Mouse (Mus musculus) megakaryocyte, adult 5-6 weeks (primary cell): ENCODE measurements around the gene Coa5. TPM values are rescaled to one million over a fixed set of nuclear protein-coding genes. Genes with fewer than 3 reads are reported as not detected.
A peak's percentile ranks its signal among the peaks of the same experiment; 100 is the strongest.

Experiments used
- ATAC-seq: 2 replicates; pipeline ENCODE4 v1.8.0; 2016; ENCODE audit warnings: mild to moderate bottlenecking, inconsistent platforms; ENCODE audit not compliant: poor library complexity, severe bottlenecking
- total RNA-seq, 2 experiments: library from RNA; stranded (forward) in 1 of 2; stranded (reverse) in 1 of 2; fragments of 153-499, 151-499 nt in 1 of 2; fragments of 221-1000, 200-1000 nt in 1 of 2; gene quantifications; 2 replicates each; pipeline versions ENCODE4 v1.2.3 to v1.2.4; 2015 to 2017

Gene Coa5
- 56.4 and 65.4 TPM in 2 replicates for total RNA-seq (2015)
- 50.8 and 54.5 TPM in 2 replicates for total RNA-seq (2017)

DNA sequence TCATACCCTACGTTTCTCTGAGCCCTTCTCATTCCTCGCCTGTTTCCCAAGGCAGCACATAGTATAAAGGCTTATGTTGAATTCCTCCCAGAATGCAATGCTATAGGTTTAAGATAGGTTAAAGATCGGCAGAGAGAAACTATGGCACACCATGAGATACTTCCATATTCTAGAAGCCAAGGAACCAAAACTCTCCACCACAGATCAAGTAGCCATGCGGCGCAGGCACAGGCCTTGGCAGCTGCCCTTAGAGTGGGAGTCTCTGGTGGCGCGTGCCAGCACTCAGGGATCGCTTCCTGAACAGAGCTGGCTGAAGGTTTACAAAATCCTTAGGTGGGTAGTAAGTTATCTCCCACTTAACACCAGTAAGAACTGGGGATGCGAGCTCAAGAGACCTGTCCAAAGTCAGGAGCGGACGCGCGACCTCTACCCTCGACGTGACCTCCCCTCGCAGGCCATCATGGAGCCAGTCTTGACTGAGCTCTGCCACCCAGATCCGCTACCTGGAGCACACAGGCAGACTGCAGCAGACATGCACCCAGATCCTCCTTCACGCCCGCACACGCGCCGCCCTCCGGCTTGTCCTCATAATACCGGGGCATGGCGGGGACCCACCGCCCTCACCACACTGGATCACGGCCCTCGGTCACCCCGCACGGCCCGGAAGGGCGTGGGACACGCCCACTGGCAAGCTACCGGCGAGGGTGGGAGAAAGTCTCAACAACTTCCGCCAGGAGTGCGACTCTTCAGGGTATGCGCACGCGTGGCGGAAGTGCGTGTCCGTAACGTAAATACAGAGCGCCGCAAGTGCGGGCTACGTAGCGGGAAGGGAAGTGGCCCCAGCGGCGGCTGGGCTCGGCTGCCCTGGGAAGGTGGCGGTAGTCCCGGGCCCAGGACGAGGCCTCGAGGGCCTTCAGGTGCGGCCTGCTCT, at the start of gene Coa5, which contains the start of gene Unc50:
TSS of gene Coa5 (minus strand) at position 738 of the 931 bp plus-strand sequence.
TSS of gene Unc50 (plus strand) at position 774 of the 931 bp plus-strand sequence.
- ATAC-seq = peak; percentile 96

DNA sequence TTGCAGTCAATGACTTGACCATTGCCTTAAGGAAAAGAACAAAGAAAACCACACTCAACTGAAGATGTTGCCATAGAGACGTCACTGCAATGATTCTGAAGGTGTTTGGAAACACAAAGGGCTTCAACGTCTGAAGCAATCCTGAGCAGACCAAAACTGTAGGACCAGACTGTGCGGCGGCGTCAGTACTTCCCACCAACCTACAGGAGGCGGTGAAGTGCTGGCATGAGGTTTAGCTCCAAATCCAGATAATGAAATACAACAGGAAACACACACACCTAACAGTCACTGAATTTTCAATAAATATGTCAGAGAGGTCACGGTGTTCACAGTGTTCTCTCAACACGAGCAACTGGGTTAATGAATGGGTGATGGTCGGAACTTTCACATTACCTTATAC, 49.2 kb upstream of the Coa5 start:
- ATAC-seq = peak; percentile 84

DNA sequence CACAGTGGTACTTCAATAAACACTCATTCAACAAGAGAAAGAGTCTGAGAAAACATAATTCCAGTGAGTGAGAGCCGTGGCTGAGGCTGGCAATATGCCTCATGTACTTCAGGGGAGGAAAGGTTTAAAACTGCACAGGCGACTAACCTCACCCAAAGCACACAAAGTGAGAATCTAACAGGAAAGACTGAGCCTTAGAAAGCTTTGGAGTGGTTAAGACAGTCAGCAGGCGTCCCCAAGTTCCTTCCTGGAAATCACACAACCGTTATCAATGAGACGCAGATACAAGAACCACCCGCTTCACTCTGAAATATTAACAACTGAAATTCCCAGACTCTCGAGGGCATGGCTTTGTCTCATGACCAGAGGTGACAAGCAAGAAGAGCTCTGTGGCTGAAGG, 48.5 kb upstream of the Coa5 start:
- ATAC-seq = no peak

DNA sequence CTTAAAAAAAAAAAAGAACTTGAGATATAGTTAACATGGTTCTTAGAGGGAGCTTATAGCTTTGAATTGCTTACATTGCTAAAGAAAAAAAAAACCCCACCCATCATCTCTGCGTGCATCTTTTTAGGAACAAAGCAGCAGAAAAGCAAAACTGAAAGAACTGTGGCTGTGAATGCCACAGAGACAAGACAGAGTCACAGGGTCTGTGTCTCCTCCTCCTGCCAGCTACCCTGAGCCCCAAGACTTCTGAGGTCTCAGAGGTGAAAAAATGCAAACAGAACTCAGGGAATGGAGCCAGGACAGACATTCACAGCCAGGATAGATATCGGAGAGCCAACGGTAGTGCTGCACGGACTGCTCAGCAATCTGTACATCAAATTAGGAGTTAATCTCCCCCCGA, 48.0 kb upstream of the Coa5 start:
- ATAC-seq = peak; percentile 44

DNA sequence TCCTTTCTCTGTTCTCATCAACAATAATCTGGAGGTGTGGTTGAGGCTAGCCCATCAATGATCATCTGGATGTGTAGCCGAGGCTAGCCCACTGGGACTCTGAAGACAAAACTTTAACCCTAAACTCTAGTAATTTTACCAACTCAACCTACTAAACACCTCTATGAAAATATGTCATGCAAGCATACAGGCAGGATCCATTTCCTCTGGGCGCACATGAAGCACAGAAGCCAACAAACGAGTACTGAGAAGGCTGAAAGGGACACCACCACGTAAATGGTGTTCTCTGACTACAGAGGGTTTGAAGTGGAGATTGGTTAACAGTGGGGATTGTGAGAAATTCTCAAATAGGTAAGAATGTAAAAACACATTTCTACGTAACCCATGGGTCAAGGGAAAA, 47.3 kb upstream of the Coa5 start:
- no peak for ATAC-seq

DNA sequence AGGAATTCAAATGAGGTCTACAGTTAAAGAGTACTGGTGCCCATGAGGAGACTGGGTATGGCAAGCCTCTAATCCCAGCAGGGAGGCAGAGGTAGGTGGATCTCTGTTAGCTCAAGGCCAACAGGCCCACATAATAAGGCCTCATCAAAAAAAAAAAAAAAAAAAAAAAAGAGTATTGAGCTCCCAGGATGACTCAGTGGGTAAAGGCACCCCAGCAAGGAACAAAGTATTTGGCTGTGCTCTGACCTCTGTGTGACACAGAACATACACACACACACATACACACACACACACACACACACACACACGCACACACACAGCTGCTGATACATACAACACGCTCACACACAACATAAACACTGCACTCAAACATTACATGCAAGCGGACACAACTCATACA, 45.4 kb upstream of the Coa5 start:
- no peak for ATAC-seq

DNA sequence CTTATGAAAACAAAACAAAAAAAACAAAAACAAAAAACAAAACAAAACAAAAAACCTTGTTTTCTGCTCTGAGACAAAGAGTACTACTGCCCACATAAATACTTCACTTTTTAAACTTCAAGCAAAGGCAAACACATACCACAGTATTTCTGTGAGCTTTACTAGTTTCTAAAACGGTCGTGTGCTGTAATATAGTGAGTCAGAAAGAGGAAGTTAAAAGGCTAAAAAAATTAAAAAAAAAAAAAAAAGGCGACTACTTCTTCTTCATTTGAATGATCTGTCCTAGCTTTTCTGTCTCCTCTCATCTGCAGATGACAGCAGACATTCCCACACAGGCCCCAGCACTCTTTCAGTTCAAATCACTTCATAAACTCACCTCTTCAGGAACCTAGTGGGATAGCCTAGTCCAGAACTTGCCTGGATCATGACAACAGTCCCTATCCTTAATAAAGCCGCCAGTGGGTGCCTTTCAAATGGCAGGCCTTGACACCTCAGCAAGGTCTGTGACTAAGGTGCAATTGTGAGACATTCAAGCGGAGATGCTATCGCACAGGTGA, 44.8 kb upstream of the Coa5 start:
- peak; percentile 20 for ATAC-seq

DNA sequence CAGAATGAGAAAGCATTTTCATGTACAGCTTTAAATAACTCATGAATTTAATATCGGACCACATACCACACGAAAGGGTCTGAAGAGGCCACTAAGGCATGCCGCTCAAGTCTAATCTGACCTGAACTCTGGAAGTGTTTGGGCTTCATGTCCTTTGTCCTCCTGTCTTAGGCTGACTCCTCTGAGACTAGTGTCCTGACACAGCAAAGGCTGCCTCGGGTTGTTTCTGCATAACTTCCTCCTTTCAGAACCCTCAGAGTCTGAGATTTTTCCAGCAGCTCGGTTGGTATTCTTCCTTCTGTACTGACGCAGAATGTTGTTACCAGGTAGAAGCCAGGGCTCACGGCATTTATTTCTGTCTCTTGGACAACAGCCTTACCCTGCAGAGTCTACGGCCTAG, 44.1 kb upstream of the Coa5 start:
- peak; percentile 58 for ATAC-seq

DNA sequence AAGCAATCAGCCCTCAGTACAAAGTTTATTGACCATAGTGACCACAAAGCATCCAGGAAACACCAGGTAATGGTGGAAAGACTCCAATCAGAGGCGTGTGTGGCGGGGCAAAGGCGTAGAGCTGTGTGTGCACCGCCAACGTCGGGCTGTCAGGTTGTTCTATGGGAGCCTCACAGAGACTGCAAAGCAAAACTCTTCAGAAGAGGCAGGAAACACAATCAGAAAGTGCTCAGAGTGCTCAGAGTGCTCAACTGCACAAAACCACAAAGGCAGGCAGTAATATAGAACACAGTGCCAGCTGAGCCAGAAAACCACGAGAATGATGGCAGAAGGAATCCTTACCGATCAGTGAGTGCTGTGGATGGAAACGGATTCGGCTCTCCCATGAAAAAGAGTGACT, 43.3 kb upstream of the Coa5 start:
- no peak for ATAC-seq

DNA sequence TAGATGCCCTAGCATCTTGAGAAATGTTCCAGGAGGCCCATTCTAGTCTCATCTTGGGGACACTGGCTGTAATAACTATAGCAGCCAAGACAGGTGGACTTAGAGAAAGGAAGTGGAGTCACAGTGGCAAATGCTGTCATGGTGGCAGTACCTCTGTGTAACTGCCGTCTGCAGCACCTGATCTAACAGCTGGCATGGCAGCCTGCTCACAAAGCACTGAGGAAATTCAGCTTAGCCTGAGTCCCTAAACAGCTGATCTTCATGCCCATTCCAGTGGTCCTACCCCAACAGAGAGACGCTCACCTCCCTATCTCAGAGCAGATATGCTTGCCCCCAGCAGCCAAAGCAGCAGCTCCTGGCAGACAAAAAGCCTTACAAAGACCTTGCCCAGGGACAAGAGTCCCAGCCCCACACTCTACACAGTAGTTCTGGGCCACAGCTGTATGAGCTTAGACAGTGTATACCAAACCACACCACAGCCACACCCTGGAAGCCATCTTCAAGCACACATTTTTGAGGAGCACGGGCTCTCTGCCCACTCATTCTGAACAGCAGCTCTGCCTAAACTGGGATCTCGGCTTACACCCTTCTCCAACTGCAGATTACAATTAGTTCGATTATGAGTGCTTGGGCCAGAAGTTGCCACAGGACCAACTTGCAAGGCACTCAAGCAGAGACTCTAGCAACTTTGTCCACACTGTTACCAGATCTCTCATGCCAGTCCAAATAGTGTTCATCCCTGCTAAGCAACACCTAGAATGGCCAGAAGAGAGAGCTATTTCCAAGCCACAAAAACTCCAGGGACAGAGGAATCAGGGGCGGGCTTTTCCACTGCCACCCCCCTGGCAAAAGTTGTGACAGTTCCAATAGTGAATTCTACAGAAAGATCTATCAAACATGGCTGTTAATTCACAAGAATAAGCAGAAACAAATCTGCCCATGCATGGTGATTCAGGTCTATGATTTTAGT, 41.6 kb upstream of the Coa5 start:
- no peak for ATAC-seq

DNA sequence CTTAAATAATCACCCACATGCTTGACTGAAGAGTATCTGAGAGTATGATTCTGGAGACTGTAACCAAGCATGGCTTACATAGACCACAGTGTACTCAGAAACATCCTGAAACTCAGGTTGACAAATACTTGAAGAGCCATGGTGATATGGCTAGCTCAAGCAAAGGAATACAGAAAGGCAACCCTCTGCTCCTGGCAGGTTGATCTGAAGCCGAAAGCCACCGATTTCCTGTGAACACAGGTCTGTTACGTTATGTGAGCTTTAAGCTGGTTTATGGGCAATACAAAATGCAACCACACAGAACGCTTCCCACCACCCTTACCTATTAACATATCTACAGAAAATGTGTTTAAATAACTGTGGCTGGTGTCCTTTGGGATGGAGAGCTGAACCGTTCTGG, 39.1 kb upstream of the Coa5 start:
- ATAC-seq = no peak

DNA sequence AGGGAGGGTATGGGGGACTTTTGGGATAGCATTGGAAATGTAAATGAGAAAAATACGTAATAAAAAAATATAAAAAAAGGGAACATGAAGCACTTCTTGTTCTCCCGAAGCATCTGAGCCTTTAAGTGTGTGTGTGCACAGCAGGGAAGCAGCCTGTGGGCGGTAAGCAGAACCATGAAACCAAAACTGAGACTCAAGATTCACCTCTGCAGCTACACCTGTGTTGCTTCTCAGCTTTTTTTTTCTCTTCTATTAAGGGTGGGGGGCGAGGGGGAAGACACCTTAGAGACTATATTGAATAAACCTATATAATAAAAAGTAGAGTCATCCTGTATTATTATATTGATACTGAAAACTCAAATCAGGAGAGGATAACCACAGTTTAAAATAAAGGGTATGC, 37.9 kb upstream of the Coa5 start:
- ATAC-seq = no peak

DNA sequence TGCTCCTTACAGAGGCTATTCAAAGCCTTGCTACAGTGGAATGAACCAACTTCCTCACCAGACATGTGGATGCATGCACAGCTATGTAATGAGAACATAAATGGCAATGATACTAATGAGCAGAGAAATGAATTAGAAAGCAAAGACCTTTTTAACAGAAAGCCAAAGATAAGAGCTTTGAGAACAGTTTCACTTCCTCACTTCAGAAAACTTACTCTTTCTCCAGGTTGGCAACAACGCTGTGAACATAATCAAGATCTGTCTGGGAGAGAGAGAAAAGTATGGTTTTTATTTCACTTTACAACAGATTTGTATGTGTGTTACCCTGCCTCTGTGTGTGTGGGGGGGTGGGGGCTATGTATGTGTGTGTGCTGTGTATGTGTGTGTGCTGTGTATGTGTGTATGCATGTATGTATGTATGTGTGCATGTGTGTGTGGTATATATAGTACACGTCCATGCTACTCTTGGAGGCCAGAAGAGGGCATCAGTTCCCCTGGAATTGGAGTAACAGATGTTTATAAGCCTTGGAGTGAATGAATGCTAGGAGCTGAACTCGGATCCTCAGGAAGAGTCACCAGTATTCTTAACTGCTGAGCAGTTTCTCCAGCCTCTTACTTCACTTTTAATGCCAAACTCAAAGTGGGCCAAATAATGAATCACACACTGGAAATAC, 36.6 kb upstream of the Coa5 start:
- ATAC-seq = no peak

DNA sequence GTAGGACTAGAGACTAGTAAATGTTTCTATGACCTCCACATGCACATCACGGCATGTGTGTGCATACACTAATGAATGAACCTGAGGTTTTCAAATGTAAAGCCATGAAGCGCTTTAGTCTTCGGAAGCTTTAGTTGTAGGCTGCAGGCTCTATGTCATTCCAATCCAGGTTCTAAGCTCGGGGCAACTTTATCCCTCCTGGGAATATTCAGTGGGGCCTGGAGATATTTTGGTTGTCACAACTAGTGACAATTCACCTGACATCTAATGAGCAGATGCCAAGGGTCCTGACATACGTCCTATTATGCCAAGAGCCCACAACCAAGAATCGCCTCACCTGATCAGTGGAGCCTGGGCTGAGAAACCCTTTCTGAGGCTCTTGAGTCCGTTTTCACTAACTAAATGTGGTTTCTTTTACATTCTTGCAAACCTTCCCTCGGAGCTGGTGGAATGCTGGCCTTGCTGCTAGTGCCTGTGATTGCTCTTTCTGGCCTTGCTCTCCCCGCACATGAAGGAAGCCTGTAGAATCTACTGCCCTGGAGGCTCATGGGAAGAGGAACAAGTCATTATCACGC, 35.1 kb upstream of the Coa5 start:
- no peak for ATAC-seq

DNA sequence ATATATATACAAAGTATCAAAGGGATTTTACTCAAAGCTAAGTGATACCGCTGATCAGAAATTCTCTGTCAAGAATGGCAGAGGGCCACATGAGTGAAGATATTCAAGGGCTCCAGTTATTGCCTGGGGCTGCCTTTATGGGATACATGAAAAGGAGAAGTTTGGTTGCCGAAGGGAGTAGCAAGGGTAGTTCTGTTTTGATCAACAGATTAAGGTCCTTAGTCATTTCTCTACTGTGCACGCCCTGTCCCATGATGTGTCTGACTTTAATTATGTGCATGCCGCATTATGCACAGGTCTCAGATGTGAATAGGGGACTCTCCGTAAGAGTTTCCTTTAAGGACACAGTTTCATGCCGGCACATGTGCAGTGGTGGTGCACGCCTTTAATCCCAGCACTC, 27.6 kb upstream of the Coa5 start:
- no peak for ATAC-seq

DNA sequence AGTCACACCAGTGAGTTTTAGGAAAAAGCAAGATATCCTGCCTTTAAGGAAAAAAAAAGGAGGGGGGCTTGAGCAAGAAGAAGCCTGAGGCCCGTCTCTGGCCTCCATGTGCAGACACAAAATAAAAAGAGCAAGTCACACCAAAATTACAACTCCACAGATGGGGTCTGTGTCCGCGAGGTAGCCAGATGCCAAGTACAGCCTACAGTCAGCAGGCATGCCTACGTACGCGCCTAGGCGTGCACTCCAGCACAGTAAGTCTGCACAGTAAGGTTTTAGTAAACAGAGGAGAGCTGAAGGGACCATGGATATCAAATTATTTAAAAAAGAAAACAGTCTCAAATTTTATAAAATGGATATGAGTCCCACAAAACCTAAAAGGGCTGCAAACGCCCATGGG, 21.4 kb upstream of the Coa5 start:
- no peak for ATAC-seq

DNA sequence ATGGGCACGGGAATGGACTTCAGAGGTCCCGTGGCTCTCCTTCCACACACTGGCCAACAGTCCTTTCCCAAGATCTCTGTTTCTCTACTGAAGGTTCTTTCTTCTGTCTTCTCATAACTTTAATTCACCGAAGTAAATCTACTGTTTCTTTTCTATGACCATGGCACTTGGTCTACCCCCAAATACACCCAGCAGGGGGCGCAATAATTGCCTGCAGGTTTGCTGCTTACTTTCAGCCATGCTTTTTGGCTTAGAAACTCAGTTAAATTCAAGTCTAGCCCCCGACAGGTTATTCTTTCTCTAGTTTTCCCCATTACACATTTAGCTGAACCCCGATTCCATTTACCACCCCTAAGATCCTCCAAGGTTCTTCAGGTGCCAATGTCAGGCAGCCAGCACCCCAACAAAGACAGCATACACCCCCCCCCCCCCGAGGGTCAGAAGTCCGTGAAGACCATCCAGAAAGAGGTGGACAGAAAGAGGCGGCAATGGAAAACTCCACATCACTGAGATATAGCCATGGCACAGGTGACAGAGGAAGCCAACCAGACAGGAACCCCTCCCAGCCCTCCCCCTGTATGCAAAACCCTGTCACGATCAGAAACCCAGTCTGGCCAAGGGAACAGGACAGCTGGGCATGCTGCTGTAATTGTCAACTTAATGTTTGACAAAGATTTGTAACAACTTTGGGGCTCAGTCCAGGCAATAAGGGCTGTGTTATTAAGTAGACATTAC, 18.6 kb upstream of the Coa5 start:
- ATAC-seq = no peak

DNA sequence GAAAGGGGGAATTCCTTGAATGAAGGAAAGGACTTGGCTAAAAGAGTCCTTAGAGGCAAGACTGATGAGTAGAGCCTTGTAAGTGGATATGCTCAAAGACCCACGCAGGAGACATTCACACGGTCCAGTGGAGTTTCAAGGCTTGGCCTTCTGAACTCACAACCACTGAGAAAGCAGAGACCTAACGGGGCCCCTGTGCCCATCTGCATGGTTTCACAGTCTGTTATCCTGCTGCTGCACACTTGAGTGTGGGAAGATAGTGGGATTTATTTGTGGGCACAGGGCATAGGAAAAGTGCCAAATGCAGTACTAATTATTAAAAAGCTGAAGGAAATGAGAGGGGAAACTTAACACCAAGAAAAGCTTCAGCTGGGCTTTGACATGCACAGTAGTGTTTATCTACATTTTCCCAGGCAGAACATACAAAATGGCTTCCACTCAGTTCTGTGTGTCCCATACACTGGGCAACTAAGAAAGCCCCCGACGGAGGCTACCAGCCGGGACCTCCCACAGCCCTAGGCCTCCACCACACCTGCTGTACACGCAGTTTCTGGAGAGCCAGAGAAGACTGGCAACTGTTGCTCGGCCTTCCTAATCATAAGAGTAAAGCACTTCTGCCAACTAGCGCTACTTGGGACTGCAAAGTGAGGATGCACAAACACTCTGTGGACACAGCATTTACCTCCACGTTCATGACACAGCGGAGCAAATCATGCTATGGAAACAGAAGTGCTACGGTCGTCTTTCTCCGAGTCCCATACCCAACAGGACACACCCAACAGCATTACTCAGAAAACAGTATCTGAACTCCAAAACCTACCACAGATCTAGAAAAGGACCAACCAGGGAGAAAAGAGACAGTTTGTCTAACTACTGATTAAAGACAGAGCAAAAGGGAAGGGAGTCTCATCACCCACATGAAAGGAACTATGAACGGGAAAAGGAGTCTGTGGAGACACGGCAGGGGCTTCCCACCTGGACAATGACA, 13.2 kb upstream of the Coa5 start:
- ATAC-seq = no peak
